Mouse (Mus musculus) hindbrain, embryonic 14.5 days (tissue): Measurements from ENCODE around the gene Map7d1. TPM values are rescaled to one million over a fixed set of nuclear protein-coding genes. Genes with fewer than 3 reads are reported as not detected.

Experiments used
- ATAC-seq: fragments of 200-750 bp; cut with Nextera tagmentation; 2 replicates; pipeline ENCODE4 v1.8.0; 2017; ENCODE audit warnings: moderate number of reproducible peaks, mild to moderate bottlenecking, moderate TSS enrichment, moderate library complexity; ENCODE audit not compliant: low FRiP score
- DNase-seq: peaks from one replicate; pipeline ENCODE4 v3.0.0-alpha.2; 2015; ENCODE audit warnings: low spot score
- H3K27ac ChIP-seq: fragments of 300-500 bp; sonication (generic); 2 replicates; pipeline ENCODE4 v1.5.1; 2014; ENCODE audit warnings: mild to moderate bottlenecking, moderate library complexity
- H3K27me3 ChIP-seq: fragments of 300-500 bp; sonication (generic); 2 replicates; pipeline ENCODE4 v1.6.1; 2014; ENCODE audit warnings: mild to moderate bottlenecking, low read length, mixed read lengths; ENCODE audit not compliant: control insufficient read depth, insufficient read depth
- H3K36me3 ChIP-seq: fragments of 300-500 bp; sonication (generic); replicated peaks from 2 replicates; pipeline ENCODE4 v1.6.1; 2014; ENCODE audit not compliant: control insufficient read depth, insufficient read depth
- H3K4me1 ChIP-seq: fragments of 300-500 bp; sonication (generic); replicated peaks from 2 replicates; pipeline ENCODE4 v1.6.1; 2014; ENCODE audit warnings: antibody characterized with exemption, low read length, mixed read lengths; ENCODE audit not compliant: control insufficient read depth, insufficient read depth
- H3K4me2 ChIP-seq: fragments of 300-500 bp; sonication (generic); replicated peaks from 2 replicates; pipeline ENCODE4 v1.6.1; 2014; ENCODE audit warnings: mild to moderate bottlenecking, moderate library complexity
- H3K4me3 ChIP-seq: fragments of 300-500 bp; sonication (generic); replicated peaks from 2 replicates; pipeline ENCODE4 v1.5.1; 2014; ENCODE audit warnings: mild to moderate bottlenecking, low read length
- H3K9ac ChIP-seq: fragments of 300-500 bp; sonication (generic); 2 replicates; pipeline ENCODE4 v1.6.1; 2014
- H3K9me3 ChIP-seq: fragments of 300-500 bp; sonication (generic); 2 replicates; pipeline ENCODE4 v1.6.1; 2016; ENCODE audit warnings: low read length; ENCODE audit not compliant: control insufficient read depth
- WGBS: fragments of 180-500 bp; shearing (Covaris S2); extraction: QIAGEN DNeasy Blood & Tissue Kit; methylation state at CpG from one replicate; pipeline ENCODE4 v1.1.7; 2014; 5-methylcytosine and 5-hydroxymethylcytosine counted together
- polyA plus RNA-seq: library from polyadenylated mRNA; unstranded; fragments of >200 nt; fragmentation: Nextera tagmentation; extraction: Ambion mirVana; gene quantifications from 2 replicates; pipeline ENCODE4 v1.2.1, GENCODE M21; 2014

The Map7d1 gene
- polyA plus RNA-seq, 1 experiment from 2014 or later, result 84.2 TPM

DNA sequence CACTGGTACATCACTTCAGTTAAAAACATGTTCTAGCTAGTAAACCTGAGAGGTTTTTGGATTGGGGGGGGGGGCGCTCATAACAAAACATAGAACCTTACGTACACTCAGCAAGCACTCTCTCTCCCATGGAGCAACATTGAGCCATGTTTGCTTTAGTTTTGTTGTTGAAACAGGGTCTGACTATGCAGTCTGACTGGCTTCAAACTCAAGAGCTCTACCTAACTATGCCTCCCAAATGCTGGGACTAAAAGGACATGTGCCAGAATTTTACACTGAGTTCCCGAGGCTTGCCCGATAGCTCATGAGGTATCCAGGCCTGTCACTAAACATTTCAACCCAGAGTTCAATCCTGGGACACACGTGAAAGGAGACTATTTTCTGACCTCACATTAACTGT lies 73.1 kb downstream of the Map7d1 start:
- Histone ChIP-seq H3K9me3 (no peaks in the 10 kb centered on the region), H3K27ac (no peak overlapping the region), H3K9ac (no peak overlapping the region), H3K36me3 (peaks cover 47% of the 10 kb centered on the region), H3K4me1 (no peaks in the 10 kb centered on the region), H3K4me3 (no peak overlapping the region), H3K27me3 (no peaks in the 10 kb centered on the region), H3K4me2 (no peak overlapping the region)
- 92% methylated on average over 5 of the region's 5 CpGs for WGBS
- ATAC-seq (no peak), DNase-seq (no peak)

Other genes with a start within 250 kb of the Map7d1 start
- gene Csf3r, start 231.8 kb downstream of the Map7d1 start, polyA plus RNA-seq, result 0.69 and 0.76 TPM in 2 replicates
- 121 and 124 TPM in 2 replicates for gene Mrps15, start 209.4 kb downstream of the Map7d1 start, polyA plus RNA-seq
- gene Oscp1, start 197.8 kb downstream of the Map7d1 start, polyA plus RNA-seq, result 39.5 and 40.7 TPM in 2 replicates
- gene Lsm10, start 159.7 kb downstream of the Map7d1 start, polyA plus RNA-seq, result 49.1 and 51.2 TPM in 2 replicates
- 24.2 and 25.2 TPM in 2 replicates for gene Stk40, start 152.4 kb downstream of the Map7d1 start, polyA plus RNA-seq
- 13.5 and 19.2 TPM in 2 replicates for gene Eva1b, start 108.6 kb downstream of the Map7d1 start, polyA plus RNA-seq
- gene Sh3d21, start 92.9 kb downstream of the Map7d1 start, polyA plus RNA-seq, result 1.1 TPM in 2 replicates
- gene Thrap3, start 53.6 kb downstream of the Map7d1 start, polyA plus RNA-seq, result 127 and 139 TPM in 2 replicates
- gene Trappc3, start 6.0 kb upstream of the Map7d1 start, polyA plus RNA-seq, result 40.7 and 45.9 TPM in 2 replicates
- 8.1 and 9.9 TPM in 2 replicates for gene Col8a2, start 30.4 kb upstream of the Map7d1 start, polyA plus RNA-seq
- 56.4 and 57.9 TPM in 2 replicates for gene Adprhl2, start 65.4 kb upstream of the Map7d1 start, polyA plus RNA-seq
- 7.2 and 8.2 TPM in 2 replicates for gene Tekt2, start 69.3 kb upstream of the Map7d1 start, polyA plus RNA-seq
- gene Ago3, start 173.2 kb upstream of the Map7d1 start, polyA plus RNA-seq, result 14.3 and 19.7 TPM in 2 replicates
- 14.3 and 15.0 TPM in 2 replicates for gene Ago1, start 212.2 kb upstream of the Map7d1 start, polyA plus RNA-seq